Mouse (Mus musculus): ENCODE results near the gene Adcy7.

- TF ChIP-seq CTCF (IDR thresholded peaks at IDR 0.05; ENCODE audit: borderline replicate concordance, control insufficient read depth, extremely low read depth, insufficient read depth, low read length, poor library complexity) (no peak), POLR2A (IDR thresholded peaks at IDR 0.05; ENCODE audit: control insufficient read depth, extremely low read depth, insufficient read depth, low read length, poor library complexity) (no peak)
Measured at GRCm38 (mm10) chr8:88292926-88293325, 20.7 kb downstream of the Adcy7 start.
